Mouse (Mus musculus) left cerebral cortex, adult 2 months (tissue): ENCODE measurements around the gene Nipsnap1. TPM values are rescaled to one million over a fixed set of nuclear protein-coding genes. Genes with fewer than 3 reads are reported as not detected.
A peak's percentile ranks its signal among the peaks of the same experiment; 100 is the strongest.

Experiments
- DNase-seq, 2 experiments: peaks; one replicate each; pipeline ENCODE4 v3.0.0; 2021 to 2022; ENCODE audit warnings: low spot score in 2 of 2, mixed read lengths in 1 of 2; ENCODE audit errors: extremely low spot score in 1 of 2
- H3K27ac ChIP-seq: fragments of 200-600 bp; 2 replicates; pipeline ENCODE4 v1.8.1; 2022
- H3K4me3 ChIP-seq: fragments of 200-600 bp; 2 replicates; pipeline ENCODE4 v1.8.1; 2022
- CTCF ChIP-seq: fragments of 200-600 bp; IDR thresholded peaks from 2 replicates; pipeline ENCODE4 v1.8.1; 2022; ENCODE audit warnings: antibody characterized with exemption, mild to moderate bottlenecking, moderate library complexity
- intact Hi-C: fragments of 180-260 bp; cut with DNase I; formaldehyde crosslinking; loops from one replicate; pipeline ENCODE4 v1.15.1; 2025
- long read RNA-seq, 2 experiments: library from polyadenylated mRNA; stranded (forward); transcript quantifications; one replicate each; pipeline ENCODE4 v2.0.0; 2021; ENCODE audit warnings: borderline mapping rate in 2 of 2
- total RNA-seq, 2 experiments: library from RNA; stranded (reverse); gene quantifications; 2 replicates each; pipeline ENCODE4 v1.2.3; 2021

Nipsnap1 gene
- 10 to 100 TPM; 84.8 to 85.8 TPM for total RNA-seq
- long read RNA-seq, experiment 1, transcript Nipsnap1-201 (10 exons, 1,926 nt) = major isoform, 77 of 83 reads
- long read RNA-seq, experiment 1, partial matches to known transcripts = 1 of 83 reads
- long read RNA-seq, experiment 1, other reads (novel, unspliced or antisense) = 5 of 83 reads
- long read RNA-seq, experiment 2, transcript Nipsnap1-201 (10 exons, 1,926 nt) = major isoform, 48 of 50 reads
- long read RNA-seq, experiment 2, partial matches to known transcripts = 1 of 50 reads
- long read RNA-seq, experiment 2, other reads (novel, unspliced or antisense) = 1 of 50 reads

DNA sequence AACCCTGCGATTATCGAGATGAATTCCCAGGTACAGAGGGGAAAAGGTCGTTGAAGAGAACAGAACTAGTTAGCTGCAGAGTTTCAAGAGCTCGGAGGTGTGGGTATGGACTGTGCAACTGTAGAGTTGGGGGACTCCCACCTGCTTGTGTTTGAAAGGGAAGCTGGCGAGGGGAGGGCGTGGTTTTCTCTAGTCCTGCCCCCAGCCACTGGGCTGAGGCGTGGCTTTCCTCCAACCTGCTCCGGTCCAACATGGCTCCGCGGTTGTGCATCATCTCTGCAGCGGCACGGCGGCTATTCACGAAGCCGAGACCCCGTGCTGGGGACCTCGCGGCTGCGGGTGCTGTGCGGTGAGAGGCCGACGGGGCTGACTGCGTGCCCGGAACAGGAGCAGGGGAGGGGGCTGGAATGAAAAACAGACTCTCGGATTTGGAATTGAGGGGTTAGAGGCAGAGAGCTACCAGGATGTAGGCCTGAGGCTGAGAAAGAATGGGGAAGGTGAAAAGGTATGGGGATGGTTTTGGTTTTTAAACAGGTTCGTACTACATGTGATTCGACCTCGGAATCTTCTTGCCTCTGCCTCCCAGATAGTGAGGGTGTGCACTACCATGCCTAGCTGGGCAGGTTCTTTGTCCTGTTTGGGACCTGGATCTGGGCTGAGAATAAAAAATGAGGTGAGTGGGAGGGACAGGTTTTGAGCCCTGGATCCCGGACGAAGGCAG is at the start of gene Nipsnap1:
Nipsnap1 (plus strand) TSS at position 197 of the 721 bp plus-strand sequence.
- intact Hi-C loops = no loop called here
- peak within 1 kb of the TSS; percentile 86 for H3K27ac ChIP-seq
- TF ChIP-seq CTCF = no peak
- DNase-seq = peak; percentile 76 to 79
- peak within 1 kb of the TSS; percentile 64 for H3K4me3 ChIP-seq

DNA sequence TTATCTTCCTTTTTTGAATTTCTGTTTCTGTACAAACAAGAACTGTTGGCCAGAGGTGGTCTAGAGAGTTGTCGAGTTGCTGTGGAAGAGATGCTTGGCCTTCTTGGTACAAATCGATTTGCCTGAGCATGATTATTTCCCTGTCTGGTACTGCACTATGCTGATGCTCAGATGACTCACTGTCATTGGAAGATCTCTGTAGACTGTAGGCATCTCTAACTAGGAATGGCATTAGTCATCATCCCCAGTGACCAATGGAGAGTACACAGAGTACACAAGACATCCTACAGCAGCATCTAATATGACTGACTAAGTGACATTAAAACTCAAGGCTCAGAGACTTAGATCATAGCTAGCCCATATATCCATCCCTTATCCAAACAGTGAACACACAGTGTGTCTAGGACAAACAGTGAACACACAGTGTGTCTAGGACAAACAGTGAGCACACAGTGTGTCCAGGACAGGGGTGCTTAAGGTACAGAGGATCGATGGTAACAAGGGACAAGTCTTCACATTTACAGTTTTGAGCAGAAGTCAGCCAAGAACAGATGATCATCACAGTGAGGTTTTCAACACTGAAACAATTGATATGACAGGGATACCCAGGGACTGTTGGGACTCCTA is 47.5 kb upstream of the Nipsnap1 start:
- TF ChIP-seq CTCF = no peak
- intact Hi-C loops = no loop called here
- H3K4me3 ChIP-seq = no peak overlapping the region
- no peak for DNase-seq
- no peak overlapping the region for H3K27ac ChIP-seq

DNA sequence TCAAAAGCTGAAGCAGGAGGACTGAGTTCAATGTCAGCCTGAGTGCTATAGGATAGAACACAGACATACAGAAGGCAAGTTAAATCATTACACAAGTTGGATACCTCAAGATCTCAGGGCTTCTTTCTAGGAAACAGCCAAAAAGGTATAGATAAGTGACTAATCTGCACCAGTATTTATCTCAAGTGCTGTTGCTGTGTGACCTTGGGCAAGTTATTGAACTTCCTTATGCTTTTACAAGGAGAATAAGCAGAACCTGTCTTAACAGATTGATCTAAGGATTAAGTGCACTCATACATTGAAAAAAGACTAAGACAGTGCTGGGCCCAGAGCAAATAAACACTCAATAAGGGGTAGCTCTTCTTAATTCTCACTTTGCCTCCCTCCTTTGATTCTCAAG is 46.4 kb upstream of the Nipsnap1 start:
- no peak overlapping the region for H3K27ac ChIP-seq
- H3K4me3 ChIP-seq = no peak overlapping the region
- intact Hi-C loops = no loop called here
- DNase-seq = no peak
- TF ChIP-seq CTCF = no peak

DNA sequence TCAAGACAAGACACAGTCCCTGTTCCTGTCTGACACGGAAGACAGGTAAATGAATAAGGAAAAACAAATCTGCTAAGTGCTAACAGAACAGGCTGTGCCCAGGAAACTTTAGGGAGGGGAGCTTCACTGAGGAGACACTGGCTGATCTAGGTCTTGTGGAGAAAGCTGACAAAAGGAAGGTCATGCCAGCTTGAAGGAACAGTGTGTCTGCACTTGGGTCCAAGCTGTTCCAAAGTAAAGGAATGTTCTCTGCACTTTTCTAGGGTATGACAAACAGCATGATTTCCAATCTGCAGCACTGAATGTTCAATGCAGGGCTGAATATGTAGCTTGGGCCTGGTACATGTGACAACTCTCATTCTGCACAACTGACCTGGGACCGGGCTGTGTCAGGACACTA is 45.8 kb upstream of the Nipsnap1 start:
- Histone ChIP-seq H3K27ac (no peak overlapping the region), H3K4me3 (no peak overlapping the region)
- no peak for TF ChIP-seq CTCF
- intact Hi-C loops = no loop called here
- DNase-seq = no peak

DNA sequence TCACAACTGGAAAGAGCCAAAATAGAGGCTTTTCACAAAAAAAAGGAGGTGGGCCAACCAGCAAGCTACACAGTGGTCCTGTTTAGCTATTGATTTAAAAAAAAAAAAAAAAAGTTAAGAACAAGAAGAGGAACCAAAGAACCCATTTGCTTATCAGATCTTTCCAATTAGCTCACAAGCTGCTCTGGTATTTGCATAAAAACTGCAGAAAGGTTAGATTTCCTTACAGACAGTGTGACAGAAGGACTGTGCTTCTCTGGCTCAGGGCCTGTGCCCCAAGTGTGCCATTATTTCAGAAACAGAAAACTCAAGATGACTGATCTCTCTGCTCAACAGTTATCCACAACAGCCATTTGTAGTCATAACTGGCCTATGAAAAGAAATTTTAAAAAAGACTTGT is 42.7 kb upstream of the Nipsnap1 start:
- DNase-seq = no peak
- Histone ChIP-seq H3K27ac (no peak overlapping the region), H3K4me3 (no peak overlapping the region)
- no peak for TF ChIP-seq CTCF
- intact Hi-C loops = no loop called here

DNA sequence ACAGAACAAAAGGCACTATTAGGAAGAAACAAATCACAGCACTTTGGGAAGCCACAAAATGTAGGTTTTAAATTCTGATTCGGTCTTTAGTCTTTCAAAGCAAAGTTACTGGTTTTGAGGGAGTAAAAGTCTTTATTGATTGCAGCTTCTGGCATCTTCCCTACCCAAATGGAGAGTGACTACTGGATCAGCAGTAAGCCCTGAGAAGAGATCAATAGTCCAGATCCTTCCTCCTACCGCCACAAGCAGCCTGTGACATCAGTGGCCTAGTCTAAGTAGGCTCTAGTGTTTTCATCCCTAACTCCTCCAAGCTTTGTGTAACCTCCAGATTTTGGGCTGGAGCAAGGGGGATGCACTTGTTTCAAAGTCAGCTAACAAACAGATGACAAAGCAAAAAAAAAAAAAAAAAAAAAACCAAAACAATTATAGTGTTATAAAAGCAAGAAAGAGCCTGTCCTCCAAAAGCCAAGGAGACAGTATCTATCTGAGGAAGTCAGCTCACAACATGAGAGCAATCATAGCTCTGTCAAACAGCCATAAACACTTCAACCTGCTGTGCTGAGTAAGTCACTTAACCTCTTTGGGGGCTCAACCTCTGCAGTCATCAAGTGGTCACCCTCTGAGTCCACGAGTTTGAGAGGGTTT is 40.3 kb upstream of the Nipsnap1 start:
- TF ChIP-seq CTCF = no peak
- intact Hi-C loops = no loop called here
- no peak for DNase-seq
- no peak overlapping the region for H3K4me3 ChIP-seq
- no peak overlapping the region for H3K27ac ChIP-seq

DNA sequence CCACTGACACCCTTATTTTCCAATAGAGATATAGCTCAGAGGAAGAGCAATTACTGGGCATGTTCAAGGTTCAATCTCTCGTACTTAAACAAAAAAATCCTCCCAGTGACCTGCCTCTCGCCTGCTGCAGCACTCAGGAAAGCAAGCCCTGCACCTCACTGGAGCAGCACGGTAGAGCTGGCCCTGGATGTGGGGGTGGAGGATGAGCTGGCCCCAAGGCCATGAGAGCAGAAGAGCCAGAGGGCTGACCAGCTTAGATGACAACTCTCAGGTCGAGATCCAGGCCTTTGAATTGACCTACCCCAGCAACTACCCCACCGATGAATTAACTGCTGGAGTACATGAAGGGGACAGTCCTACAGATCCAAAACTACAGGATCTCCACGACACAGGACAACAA is 38.3 kb upstream of the Nipsnap1 start:
- intact Hi-C loops = loop anchor here (5.0 kb wide), 1 partner anchor 123 kb away; no protein-coding TSS in a partner anchor
- H3K4me3 ChIP-seq = no peak overlapping the region
- no peak for TF ChIP-seq CTCF
- DNase-seq = no peak
- no peak overlapping the region for H3K27ac ChIP-seq

DNA sequence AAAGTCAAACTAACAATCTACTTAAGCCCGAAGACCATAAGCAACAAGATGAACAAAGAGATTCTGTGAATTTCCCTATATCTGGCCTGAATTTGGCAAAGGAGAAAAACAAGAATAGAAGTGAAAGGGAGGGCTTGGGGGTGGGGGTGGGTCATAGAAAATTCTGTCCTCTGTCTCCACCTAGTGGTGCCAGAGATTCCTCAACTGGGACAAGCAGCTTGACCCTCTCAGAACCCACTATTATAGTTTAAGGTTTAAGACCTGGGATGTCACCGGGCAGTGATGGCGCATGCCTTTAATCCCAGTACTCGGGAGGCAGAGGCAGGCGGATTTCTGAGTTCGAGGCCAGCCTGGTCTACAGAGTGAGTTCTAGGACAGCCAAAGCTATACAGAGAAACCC is 37.0 kb upstream of the Nipsnap1 start:
- peak; percentile 80 for TF ChIP-seq CTCF
- intact Hi-C loops = loop anchor here (5.0 kb wide), 1 partner anchor 124 kb away; no protein-coding TSS in a partner anchor
- Histone ChIP-seq H3K27ac (no peak overlapping the region), H3K4me3 (no peak overlapping the region)
- DNase-seq = no peak

DNA sequence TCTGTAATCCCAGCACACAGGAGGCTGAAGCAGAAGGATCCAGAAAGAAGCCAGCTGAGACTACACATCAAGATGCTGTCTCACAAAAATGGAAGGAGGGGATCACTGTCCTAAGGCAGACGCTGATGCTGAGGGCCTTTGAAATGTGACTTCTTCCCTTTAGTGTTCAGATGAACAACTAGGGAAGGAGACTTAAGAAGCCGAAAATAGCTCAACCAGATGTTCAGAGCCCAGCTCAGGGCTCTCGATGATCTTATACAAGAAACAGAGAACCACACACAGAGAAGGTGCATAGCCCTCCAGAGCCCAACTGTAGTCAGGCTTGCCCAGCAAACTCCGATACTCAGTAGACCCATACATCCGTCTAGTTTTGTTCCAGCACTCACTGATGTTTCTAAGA is 36.4 kb upstream of the Nipsnap1 start:
- intact Hi-C loops = loop anchor here (5.0 kb wide), 1 partner anchor 125 kb away; no protein-coding TSS in a partner anchor
- DNase-seq = no peak
- Histone ChIP-seq H3K4me3 (no peak overlapping the region), H3K27ac (no peak overlapping the region)
- no peak for TF ChIP-seq CTCF

DNA sequence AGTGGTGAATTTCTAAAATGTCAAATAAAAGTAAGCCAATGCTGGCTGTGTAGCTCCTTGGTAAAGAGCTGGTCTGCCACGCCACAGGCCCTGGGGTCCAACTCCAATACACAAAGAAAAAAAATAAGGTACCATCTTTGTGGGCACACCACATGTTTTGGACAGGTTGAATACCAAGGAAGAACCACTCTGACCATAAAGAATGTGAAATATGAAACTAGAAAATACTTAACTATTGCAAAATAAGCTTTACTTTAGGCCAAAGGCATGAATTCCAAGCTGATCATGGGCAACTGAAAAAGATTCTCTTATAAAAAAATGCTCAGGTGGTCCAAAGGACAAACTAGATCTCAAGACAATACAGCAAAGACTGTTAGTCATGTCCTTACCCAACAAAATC is 35.5 kb upstream of the Nipsnap1 start:
- intact Hi-C loops = loop anchor here (5.0 kb wide), 1 partner anchor 126 kb away; no protein-coding TSS in a partner anchor
- TF ChIP-seq CTCF = no peak
- Histone ChIP-seq H3K27ac (no peak overlapping the region), H3K4me3 (no peak overlapping the region)
- no peak for DNase-seq

DNA sequence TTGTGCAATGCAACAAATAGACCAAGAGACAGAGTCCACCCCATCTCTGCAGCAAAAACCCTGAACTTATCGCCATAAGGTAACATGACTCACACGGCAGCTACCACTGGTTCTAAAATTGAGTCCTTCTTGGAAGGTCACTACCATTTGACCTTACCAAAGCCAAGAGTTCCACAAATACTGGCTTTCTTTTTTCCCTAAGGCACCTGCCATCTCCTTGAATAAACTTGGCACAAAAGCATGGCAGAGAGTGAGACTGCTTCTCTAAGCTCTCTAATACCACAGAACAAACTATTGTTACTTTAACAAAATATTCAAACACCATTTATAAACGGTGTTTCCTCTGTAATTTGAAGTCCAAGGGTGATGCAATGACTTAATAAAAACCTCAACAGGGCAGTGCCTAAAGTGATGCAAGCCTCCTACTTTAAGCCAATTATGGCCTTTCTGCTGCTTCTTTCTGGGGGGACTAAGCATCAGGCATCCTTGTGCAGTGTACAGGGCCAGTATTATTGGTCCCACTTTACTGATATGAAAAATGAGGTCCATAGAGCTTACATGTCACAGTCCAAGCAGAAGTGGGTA is 32.7 kb upstream of the Nipsnap1 start:
- intact Hi-C loops = no loop called here

More for the DNA sequence above, 32.7 kb upstream of the Nipsnap1 start:
- DNase-seq = no peak
- TF ChIP-seq CTCF = no peak
- H3K27ac ChIP-seq = no peak overlapping the region
- H3K4me3 ChIP-seq = no peak overlapping the region
